Mouse (Mus musculus): ENCODE results near the gene Osbpl10.

Osbpl10 gene

GRCm38 (mm10) chr9:115034271-115034670 lies 55.9 kb downstream of the Osbpl10 start:
- no peak for DNase-seq (ENCODE audit: low spot score)

- DNase-seq (ENCODE audit: low spot score) = no peak
These were observed 56.4 kb downstream of the Osbpl10 start for GRCm38 (mm10) chr9:115034788-115035187.

DNA sequence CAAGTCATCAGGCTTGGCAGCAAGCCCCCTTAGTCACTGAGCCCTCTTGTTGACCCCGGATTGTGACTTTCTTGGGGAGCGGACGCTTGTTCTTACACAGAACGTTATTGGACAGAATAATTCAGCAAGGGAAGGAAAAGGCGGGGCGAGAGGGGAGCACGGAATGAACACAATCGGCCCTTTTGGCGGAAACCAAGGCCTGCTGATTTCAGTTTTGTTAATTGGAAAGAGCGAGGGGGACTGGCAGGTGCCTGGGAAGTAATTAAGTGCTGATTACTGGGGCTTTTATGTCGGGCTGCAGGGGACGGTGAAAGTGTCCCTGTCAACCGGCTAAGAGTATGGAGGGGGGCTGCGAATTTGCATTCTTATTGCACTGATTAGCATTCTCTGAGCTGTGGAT lies 59.8 kb downstream of the Osbpl10 start:
- no peak for DNase-seq (ENCODE audit: low spot score)

GRCm38 (mm10) chr9:115038686-115039085 lies 60.3 kb downstream of the Osbpl10 start:
- DNase-seq (ENCODE audit: low spot score) = no peak

DNA sequence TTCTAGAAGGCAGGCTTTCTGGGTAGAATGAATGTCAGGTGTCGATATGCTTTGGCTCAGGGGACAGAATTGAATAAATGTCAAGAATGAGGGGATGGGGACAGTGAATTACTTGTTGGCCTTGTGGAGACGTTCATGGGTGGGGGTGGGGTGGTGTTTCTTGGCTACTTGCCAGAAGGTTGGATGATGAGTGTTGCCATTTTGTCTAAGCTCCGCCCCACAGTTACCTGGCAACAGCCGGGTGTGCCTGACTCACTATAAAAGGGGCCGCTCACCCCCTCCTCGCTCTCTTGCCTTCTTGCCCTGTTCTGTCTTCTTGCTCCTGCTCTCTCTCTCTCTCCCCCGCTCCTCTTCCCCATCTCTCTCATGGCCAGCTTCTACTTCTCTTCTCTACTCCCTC lies 60.9 kb downstream of the Osbpl10 start:
- DNase-seq (ENCODE audit: low spot score) = no peak

- no peak for DNase-seq (ENCODE audit: low spot score)
These were observed 64.2 kb downstream of the Osbpl10 start for GRCm38 (mm10) chr9:115042571-115042970.

- DNase-seq (ENCODE audit: low spot score) = no peak
These were observed 64.8 kb downstream of the Osbpl10 start for GRCm38 (mm10) chr9:115042971-115043706.

DNA sequence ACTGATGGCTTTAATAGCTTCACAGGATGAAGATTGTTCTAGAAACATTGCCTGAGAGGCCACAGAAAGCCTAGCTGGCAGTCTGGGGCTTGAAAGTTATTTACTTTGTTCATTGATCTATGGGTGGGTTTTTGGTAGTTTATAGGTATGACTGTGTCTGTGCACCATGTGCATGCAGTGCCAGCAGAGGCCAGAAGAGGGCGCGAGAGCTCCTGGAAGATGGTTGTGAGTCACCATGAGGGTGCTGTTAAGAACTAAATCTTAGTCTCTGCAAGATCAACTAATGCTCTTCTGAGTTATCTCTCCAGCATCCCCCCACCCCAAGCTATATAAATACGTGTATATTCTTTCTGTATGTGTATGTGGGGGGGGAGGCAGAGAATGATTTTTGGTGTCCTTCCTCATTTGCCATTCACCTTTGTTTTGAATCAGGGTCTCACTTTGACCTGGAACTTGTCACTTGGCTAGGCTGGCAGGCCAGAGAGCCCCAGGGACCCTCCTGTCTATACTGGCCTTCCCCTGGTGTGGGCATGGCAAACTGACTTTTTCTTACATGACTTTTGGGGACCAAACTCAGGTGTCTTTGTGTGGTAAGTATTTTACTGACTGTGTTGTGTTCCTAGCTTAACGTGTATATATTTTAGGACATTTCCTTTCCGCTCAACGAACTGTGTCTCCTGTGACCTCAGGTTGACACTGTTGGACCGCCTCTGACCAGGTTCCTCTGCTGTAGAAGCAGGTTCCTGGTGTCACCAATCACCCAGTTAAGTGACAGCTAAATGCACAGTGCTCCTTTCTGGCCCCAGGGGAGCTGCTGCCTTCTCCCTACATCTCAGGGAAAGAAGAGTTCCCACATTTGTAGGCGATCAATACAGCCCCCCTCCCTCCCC lies 65.8 kb downstream of the Osbpl10 start:
- DNase-seq (ENCODE audit: low spot score) = no peak

- DNase-seq (ENCODE audit: low spot score) = no peak
These were observed 66.9 kb downstream of the Osbpl10 start for GRCm38 (mm10) chr9:115045087-115045800.

DNA sequence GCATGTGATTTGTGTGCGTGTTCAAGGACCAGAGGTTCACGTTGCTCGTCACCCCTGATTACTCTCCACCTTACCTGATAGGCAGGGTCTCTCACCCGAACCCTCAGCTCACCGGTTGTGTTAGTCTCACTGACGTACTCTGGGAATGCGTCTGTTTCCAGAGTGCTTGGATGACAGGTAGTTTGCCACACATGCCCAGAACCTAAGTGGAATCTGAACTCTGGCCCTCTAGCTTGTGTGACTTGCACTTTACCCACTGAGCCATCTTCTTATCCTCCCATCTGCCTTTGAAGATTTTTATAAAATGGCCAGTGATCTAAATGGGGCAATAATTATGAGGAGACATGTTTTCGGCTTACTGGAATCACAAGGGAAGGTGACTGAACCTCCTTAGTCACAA lies 68.3 kb downstream of the Osbpl10 start:
- no peak for DNase-seq (ENCODE audit: low spot score)

- no peak for DNase-seq (ENCODE audit: low spot score)
These were observed 70.0 kb downstream of the Osbpl10 start for GRCm38 (mm10) chr9:115048340-115048739.

DNA sequence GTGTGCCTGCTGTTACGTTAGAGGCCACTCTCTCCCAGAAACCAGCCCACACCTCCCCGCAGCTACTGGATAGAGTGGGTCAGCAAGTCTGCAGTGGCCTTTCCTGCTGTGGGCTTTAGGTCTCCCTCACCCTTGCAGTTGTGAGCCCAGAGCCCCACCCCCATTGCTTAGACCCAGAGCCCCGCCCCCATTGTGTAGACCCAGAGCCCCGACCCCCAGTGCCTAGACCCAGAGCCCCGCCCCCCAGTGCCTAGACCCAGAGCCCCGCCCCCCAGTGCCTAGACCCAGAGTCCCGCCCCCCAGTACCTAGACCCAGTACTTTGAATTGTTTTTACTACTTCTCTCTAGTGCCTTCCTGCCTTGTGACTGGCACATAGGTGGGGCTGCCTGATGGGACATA lies 70.5 kb downstream of the Osbpl10 start:
- no peak for DNase-seq (ENCODE audit: low spot score)

- no peak for DNase-seq (ENCODE audit: low spot score)
These were observed 71.8 kb downstream of the Osbpl10 start for GRCm38 (mm10) chr9:115049981-115050720.

DNA sequence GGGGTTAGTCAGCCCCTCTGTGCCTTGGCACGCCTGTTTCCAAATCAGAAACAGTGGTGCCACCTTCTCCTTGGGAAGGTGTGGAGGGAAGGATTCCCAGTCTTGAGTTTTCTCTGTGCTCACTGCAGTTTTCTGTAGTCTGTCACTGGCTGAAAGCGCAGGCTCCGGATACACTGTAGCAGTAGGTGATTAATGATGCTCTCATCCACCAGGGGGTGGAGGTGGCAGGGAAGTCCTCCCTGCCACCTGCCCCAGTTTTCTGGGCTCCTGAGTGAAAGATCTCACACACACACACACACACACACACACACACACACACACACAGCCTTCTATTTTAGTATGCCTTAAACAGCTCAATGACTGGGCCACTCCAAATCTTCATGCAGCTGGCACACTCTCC lies 73.6 kb downstream of the Osbpl10 start:
- DNase-seq (ENCODE audit: low spot score) = no peak

DNA sequence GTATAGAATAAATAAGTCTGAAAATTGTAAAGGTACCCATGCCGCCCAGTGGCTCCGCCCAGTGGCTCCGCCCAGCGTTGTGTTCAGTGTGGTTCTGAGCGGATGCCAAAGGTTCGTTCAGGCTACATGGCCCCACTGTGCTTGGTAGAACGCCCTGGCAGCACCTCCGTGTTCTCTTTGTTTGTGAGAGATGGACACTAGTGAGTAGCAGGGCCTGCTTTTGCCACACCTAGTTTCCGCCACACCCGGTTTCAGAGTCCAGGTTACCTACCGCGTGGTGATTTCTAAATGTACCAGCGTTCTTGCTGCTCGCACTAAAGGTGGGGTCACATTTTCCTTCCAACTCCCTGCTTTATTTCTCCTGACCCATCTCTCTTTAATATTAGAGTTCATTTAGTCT lies 75.4 kb downstream of the Osbpl10 start:
- DNase-seq (ENCODE audit: low spot score) = no peak

- DNase-seq (ENCODE audit: low spot score) = no peak
These were observed 76.9 kb downstream of the Osbpl10 start for GRCm38 (mm10) chr9:115055041-115055830.

GRCm38 (mm10) chr9:115058806-115059205 lies 80.4 kb downstream of the Osbpl10 start:
- DNase-seq (ENCODE audit: low spot score) = no peak

- no peak for DNase-seq (ENCODE audit: low spot score)
These were observed 86.5 kb downstream of the Osbpl10 start for GRCm38 (mm10) chr9:115064834-115065233.

- no peak for DNase-seq (ENCODE audit: low spot score)
These were observed 88.7 kb downstream of the Osbpl10 start for GRCm38 (mm10) chr9:115067071-115067470.

DNA sequence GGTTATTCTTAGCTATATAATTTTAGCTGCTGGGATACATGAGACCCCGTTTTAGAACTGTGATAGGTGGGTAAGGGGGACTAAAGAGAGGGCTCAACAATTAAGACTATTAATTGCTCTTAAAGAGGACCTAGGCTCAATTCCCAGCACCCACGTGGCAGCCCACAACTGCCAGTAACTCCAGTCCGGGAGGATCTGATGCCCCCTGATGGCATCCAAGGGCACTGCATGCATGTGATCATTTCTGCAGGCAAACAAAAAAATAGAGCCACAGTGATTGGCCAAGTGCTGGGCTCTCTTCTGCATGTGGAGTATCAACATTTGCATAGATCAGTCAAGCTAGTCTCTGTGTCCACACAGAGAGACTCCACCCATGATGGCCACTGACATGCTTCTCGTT lies 96.8 kb downstream of the Osbpl10 start:
- no peak for DNase-seq (ENCODE audit: low spot score)
